Mouse (Mus musculus): ENCODE data around the gene Mrpl21.

Gene Mrpl21

GRCm38 (mm10) chr19:3282572-3283467 lies at the start of gene Mrpl21, which contains the start of gene Ighmbp2:
Mrpl21 (plus strand) TSS chr19:3282901.
Ighmbp2 (minus strand) TSS chr19:3283017.
- DNase-seq (ENCODE audit: inconsistent age in 2 of 2, low spot score in 1 of 2): peak; percentile 91 to 98

- peak in 1 of 2 experiments; percentile 14 for DNase-seq (ENCODE audit: inconsistent age in 2 of 2, low spot score in 1 of 2)
Measured at GRCm38 (mm10) chr19:3260016-3260415, 22.7 kb upstream of the Mrpl21 start.

GRCm38 (mm10) chr19:3260591-3260990 lies 22.1 kb upstream of the Mrpl21 start:
- peak in 1 of 2 experiments; percentile 12 for DNase-seq (ENCODE audit: inconsistent age in 2 of 2, low spot score in 1 of 2)

- DNase-seq (ENCODE audit: inconsistent age in 2 of 2, low spot score in 1 of 2): peak in 1 of 2 experiments; percentile 15
Measured at GRCm38 (mm10) chr19:3261336-3261735, 21.4 kb upstream of the Mrpl21 start.

- DNase-seq (ENCODE audit: inconsistent age in 2 of 2, low spot score in 1 of 2): peak in 1 of 2 experiments; percentile 17
Measured at GRCm38 (mm10) chr19:3261764-3262525, 20.8 kb upstream of the Mrpl21 start.

- DNase-seq (ENCODE audit: inconsistent age in 2 of 2, low spot score in 1 of 2): no peak
Measured at GRCm38 (mm10) chr19:3264348-3264747, 18.4 kb upstream of the Mrpl21 start.

- peak in 1 of 2 experiments; percentile 14 for DNase-seq (ENCODE audit: inconsistent age in 2 of 2, low spot score in 1 of 2)
Measured at GRCm38 (mm10) chr19:3265180-3265579, 17.5 kb upstream of the Mrpl21 start.

- peak in 1 of 2 experiments; percentile 16 for DNase-seq (ENCODE audit: inconsistent age in 2 of 2, low spot score in 1 of 2)
Measured at GRCm38 (mm10) chr19:3266136-3266535, 16.6 kb upstream of the Mrpl21 start.

- no peak for DNase-seq (ENCODE audit: inconsistent age in 2 of 2, low spot score in 1 of 2)
Measured at GRCm38 (mm10) chr19:3266676-3267075, 16.0 kb upstream of the Mrpl21 start.

GRCm38 (mm10) chr19:3267340-3267739 lies 15.4 kb upstream of the Mrpl21 start:
- no peak for DNase-seq (ENCODE audit: inconsistent age in 2 of 2, low spot score in 1 of 2)

- DNase-seq (ENCODE audit: inconsistent age in 2 of 2, low spot score in 1 of 2): no peak
Measured at GRCm38 (mm10) chr19:3268218-3268980, 14.3 kb upstream of the Mrpl21 start.

- DNase-seq (ENCODE audit: inconsistent age in 2 of 2, low spot score in 1 of 2): no peak
Measured at GRCm38 (mm10) chr19:3269279-3269678, 13.4 kb upstream of the Mrpl21 start.

GRCm38 (mm10) chr19:3269803-3270202 lies 12.9 kb upstream of the Mrpl21 start:
- peak in 1 of 2 experiments; percentile 1 for DNase-seq (ENCODE audit: inconsistent age in 2 of 2, low spot score in 1 of 2)

GRCm38 (mm10) chr19:3271366-3271765 lies 11.3 kb upstream of the Mrpl21 start:
- no peak for DNase-seq (ENCODE audit: inconsistent age in 2 of 2, low spot score in 1 of 2)

- DNase-seq (ENCODE audit: inconsistent age in 2 of 2, low spot score in 1 of 2): no peak
Measured at GRCm38 (mm10) chr19:3273331-3273730, 9.4 kb upstream of the Mrpl21 start.

GRCm38 (mm10) chr19:3275744-3276365 lies 6.8 kb upstream of the Mrpl21 start:
- no peak for DNase-seq (ENCODE audit: inconsistent age in 2 of 2, low spot score in 1 of 2)

- peak in 1 of 2 experiments; percentile 35 for DNase-seq (ENCODE audit: inconsistent age in 2 of 2, low spot score in 1 of 2)
Measured at GRCm38 (mm10) chr19:3281886-3282285, 815 bp upstream of the Mrpl21 start.

GRCm38 (mm10) chr19:3289006-3289405 lies 6.3 kb downstream of the Mrpl21 start:
- DNase-seq (ENCODE audit: inconsistent age in 2 of 2, low spot score in 1 of 2): peak; percentile 29 to 64

GRCm38 (mm10) chr19:3292028-3292427 lies 9.3 kb downstream of the Mrpl21 start:
- DNase-seq (ENCODE audit: inconsistent age in 2 of 2, low spot score in 1 of 2): peak; percentile 59 to 84

GRCm38 (mm10) chr19:3292993-3293392 lies 10.3 kb downstream of the Mrpl21 start:
- DNase-seq (ENCODE audit: inconsistent age in 2 of 2, low spot score in 1 of 2): no peak

Measured in adrenal gland, adult (tissue).